Mouse (Mus musculus) limb, embryonic 11.5 days (tissue): ENCODE results near the gene Clip3. TPM values are rescaled to one million over a fixed set of nuclear protein-coding genes. Genes with fewer than 3 reads are reported as not detected.

Experiments used
- ATAC-seq: fragments of 200-750 bp; cut with Nextera tagmentation; 2 replicates; pipeline ENCODE4 v1.8.0; 2017; ENCODE audit warnings: low read depth; ENCODE audit not compliant: insufficient number of reproducible peaks, low FRiP score, low TSS enrichment
- DNase-seq: peaks from one replicate; pipeline ENCODE4 v3.0.0-alpha.2; 2015; ENCODE audit warnings: low spot score
- H3K27ac ChIP-seq: fragments of 300-500 bp; sonication (generic); replicated peaks from 2 replicates; pipeline ENCODE4 v1.5.1; 2014; ENCODE audit warnings: low read depth, mild to moderate bottlenecking, low read length
- H3K27me3 ChIP-seq: fragments of 300-500 bp; sonication (generic); 2 replicates; pipeline ENCODE4 v1.6.1; 2014; ENCODE audit warnings: mild to moderate bottlenecking, low read length, mixed read lengths; ENCODE audit not compliant: control insufficient read depth, insufficient read depth
- H3K36me3 ChIP-seq: fragments of 300-500 bp; sonication (generic); 2 replicates; pipeline ENCODE4 v1.6.1; 2014; ENCODE audit warnings: mild to moderate bottlenecking, low read length, moderate library complexity, mixed read lengths; ENCODE audit not compliant: control insufficient read depth, insufficient read depth
- H3K4me1 ChIP-seq: fragments of 300-500 bp; sonication (generic); 2 replicates; pipeline ENCODE4 v1.6.1; 2014; ENCODE audit warnings: low read length, mixed read lengths; ENCODE audit not compliant: control insufficient read depth, insufficient read depth
- H3K4me2 ChIP-seq: fragments of 300-500 bp; sonication (generic); 2 replicates; pipeline ENCODE4 v1.6.1; 2014; ENCODE audit warnings: low read depth, mild to moderate bottlenecking, moderate library complexity; ENCODE audit not compliant: severe bottlenecking
- H3K4me3 ChIP-seq: fragments of 300-500 bp; sonication (generic); 2 replicates; pipeline ENCODE4 v1.5.1; 2014; ENCODE audit warnings: low read depth, low read length
- H3K9ac ChIP-seq: fragments of 300-500 bp; sonication (generic); 2 replicates; pipeline ENCODE4 v1.6.1; 2014; ENCODE audit warnings: mild to moderate bottlenecking, low read length
- H3K9me3 ChIP-seq: fragments of 300-500 bp; sonication (generic); 2 replicates; pipeline ENCODE4 v1.6.1; 2016; ENCODE audit warnings: low read length; ENCODE audit not compliant: control insufficient read depth
- whole genome bisulfite sequencing: fragments of 180-500 bp; shearing (Covaris S2); extraction: QIAGEN DNeasy Blood & Tissue Kit; methylation state at CpG from one replicate; pipeline ENCODE4 v1.1.7; 2014; 5-methylcytosine and 5-hydroxymethylcytosine counted together
- polyA plus RNA-seq: library from polyadenylated mRNA; unstranded; fragments of >200 nt; fragmentation: Nextera tagmentation; extraction: Ambion mirVana; gene quantifications from 2 replicates; pipeline ENCODE4 v1.2.1, GENCODE M21; 2014

The Clip3 gene
- 64.7 and 70.0 TPM in 2 replicates for polyA plus RNA-seq

DNA sequence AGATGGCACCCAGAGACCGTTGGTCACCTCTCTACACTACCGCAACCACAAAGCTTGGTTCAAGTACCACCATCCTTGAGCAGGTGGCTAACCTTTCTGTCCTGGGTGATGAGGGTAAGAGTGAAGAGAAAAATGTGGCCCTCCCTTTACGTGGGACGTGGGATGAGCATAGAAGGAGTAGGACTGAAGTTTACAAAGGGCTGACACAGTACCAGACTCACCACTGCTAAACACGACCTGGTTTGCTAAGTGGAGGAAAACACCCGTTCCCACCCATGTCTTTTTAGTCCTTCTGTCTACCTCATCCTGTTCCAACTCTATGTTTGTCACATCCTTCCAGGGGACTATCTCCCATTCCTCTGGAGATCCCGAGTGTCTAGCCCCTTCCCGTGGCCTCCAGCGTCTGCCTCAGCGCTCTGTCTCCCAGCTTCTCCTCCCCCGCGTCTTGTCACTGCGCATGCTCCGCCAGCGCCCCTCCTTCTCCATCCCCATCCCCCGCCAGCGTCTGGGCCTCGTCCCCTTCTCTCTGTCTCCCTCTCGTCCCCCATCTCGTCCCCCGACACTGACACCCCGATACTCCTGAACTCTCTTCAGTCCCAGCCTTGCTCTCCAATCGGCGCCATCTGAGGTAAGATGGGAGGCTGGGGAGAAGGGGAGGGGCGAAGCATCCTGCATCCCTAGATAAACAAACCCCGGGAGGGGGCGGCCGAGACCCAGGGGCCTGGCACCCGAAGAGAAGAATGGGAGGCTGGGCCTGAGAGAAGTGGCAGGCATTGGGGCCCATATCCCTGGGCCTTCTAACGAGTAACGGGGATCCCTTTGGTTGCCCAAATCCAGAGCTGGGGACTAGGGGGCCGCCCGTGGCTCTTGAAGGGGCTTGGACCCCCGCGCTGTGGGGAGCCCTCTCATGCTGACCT, at the start of gene Clip3:
Gene Clip3 (plus strand): TSS at position 514 of the 917 bp plus-strand sequence.
- peak; percentile 85 for DNase-seq
- no peaks in the 10 kb centered on the region for H3K9me3 ChIP-seq
- H3K4me3 ChIP-seq, result peak within 1 kb of the TSS; percentile 85
- H3K27me3 ChIP-seq, result no peaks in the 10 kb centered on the region
- peak within 1 kb of the TSS; percentile 94 for H3K4me2 ChIP-seq
- peak; percentile 55 for ATAC-seq
- no peak within 1 kb of the TSS for H3K27ac ChIP-seq
- peaks cover 6% of the 10 kb centered on the region; the same call in 1 of the 2 replicates for H3K4me1 ChIP-seq
- H3K9ac ChIP-seq, result peak within 1 kb of the TSS; percentile 77
- WGBS, result 8% methylated on average over 35 of the region's 35 CpGs
- H3K36me3 ChIP-seq, result peaks cover 5% of the 10 kb centered on the region; the same call in 1 of the 2 replicates

DNA sequence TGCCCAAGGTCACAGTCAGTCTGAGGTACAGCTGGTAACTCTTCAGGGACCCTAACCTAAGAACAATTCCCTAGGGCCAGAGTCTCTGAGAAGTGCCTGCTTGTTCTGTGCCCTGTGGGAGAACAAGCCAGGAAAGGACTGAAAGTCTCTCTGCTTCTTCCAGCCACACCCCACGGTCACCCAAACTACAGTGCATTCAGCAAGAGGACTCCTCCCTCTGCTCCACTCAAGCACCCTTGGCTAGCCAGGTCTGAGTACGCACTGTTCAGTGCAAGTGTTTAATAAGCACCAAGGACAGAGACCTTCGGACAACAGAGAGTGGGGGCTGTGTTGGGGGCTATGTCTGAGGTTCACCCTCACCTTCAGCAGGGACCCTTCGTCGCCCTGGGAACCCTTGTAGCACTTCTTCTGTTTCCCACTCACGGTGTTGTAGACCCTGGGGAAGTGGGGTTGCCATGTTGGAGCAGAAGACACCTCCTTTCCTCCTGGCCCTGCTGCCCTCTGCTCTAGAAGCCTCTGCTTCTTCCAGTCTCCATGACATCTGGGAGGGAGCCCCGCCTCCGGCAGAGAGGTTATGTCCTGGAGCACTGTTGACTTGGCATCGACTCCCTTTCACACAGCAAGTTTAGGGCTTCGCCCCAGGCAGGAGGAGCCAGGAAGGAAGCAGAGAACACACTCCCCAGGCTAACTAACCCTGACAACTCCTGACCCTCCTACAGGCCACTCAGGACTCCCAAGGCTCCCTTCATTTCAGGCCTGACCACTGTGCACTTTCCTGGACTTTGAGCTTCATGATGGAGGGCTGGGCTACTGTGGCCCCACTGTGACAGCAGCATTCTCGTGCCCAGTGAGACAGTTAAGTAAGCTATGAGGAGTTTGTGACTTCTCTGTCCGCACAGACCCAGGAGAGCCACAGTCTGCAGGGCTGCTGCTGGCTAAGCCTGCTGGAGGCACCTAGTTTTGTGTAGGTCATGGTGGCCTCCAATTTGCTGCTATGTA, 39.3 kb upstream of the Clip3 start:
- no peak overlapping the region for H3K4me3 ChIP-seq
- no peaks in the 10 kb centered on the region for H3K27me3 ChIP-seq
- peaks cover 2% of the 10 kb centered on the region; the same call in 1 of the 2 replicates for H3K36me3 ChIP-seq
- no peak overlapping the region for H3K27ac ChIP-seq
- DNase-seq (no peak), ATAC-seq (no peak)
- no peaks in the 10 kb centered on the region for H3K9me3 ChIP-seq
- no peak overlapping the region for H3K4me2 ChIP-seq
- 87% methylated on average over 12 of the region's 12 CpGs for WGBS
- H3K4me1 ChIP-seq, result no peaks in the 10 kb centered on the region
- H3K9ac ChIP-seq, result no peak overlapping the region

GRCm38 (mm10) chr7:30265041-30265440, 26.5 kb upstream of the Clip3 start:
- Histone ChIP-seq H3K36me3 (peaks cover 9% of the 10 kb centered on the region), H3K27ac (no peak overlapping the region), H3K9me3 (no peaks in the 10 kb centered on the region), H3K4me1 (no peaks in the 10 kb centered on the region), H3K4me2 (no peak overlapping the region), H3K4me3 (no peak overlapping the region), H3K27me3 (no peaks in the 10 kb centered on the region), H3K9ac (no peak overlapping the region)
- WGBS, result 86% methylated on average over 2 of the region's 2 CpGs
- DNase-seq (no peak), ATAC-seq (no peak)

DNA sequence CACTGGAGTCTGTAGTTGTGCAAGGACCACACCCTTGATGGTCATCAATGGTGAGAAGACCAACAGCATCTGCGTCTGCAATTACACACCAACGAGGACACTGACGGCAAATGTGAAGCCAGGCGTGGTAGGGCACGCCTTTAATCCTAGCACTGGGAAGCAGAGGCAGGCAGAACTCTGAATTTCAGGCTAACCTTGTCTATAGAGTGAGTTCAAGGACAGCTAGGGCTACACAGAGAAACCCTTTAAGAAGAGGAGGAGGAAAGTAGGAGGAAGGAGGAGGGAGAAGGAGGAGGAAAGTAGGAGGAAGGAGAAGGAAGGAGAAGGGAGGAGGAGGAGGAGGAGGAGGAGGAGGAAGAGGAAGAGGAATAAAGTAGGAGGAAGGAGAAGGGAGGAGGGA, 26.0 kb upstream of the Clip3 start:
- Histone ChIP-seq H3K36me3 (peaks cover 11% of the 10 kb centered on the region), H3K4me1 (no peaks in the 10 kb centered on the region)
- 93% methylated on average over 5 of the region's 5 CpGs for WGBS

DNA sequence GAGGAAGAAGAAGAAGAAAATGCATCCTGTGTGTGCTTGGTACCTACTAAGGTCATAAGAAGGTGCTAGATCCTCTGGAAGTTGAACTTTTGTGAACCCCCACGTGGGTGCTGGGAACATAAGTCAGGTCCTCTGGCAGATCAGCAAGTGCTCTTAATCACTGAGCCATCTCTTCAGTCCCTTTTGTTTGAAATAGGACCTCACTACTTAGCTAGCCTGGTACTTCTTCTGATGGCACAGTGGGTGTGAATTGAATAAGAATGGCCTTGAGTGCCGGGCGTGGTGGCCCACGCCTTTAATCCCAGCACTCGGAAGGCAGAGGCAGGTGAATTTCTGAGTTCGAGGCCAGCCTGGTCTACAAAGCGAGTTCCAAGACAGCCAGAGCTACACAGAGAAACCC, 25.6 kb upstream of the Clip3 start:
- DNase-seq (no peak), ATAC-seq (no peak)
- peaks cover 13% of the 10 kb centered on the region for H3K36me3 ChIP-seq
- H3K27ac ChIP-seq, result no peak overlapping the region
- no peaks in the 10 kb centered on the region for H3K27me3 ChIP-seq
- no peak overlapping the region for H3K4me3 ChIP-seq
- H3K4me1 ChIP-seq, result no peaks in the 10 kb centered on the region
- H3K9ac ChIP-seq, result no peak overlapping the region
- H3K9me3 ChIP-seq, result no peaks in the 10 kb centered on the region
- H3K4me2 ChIP-seq, result no peak overlapping the region
- 89% methylated on average over 7 of the region's 7 CpGs for WGBS

More for the DNA sequence above, 26.0 kb upstream of the Clip3 start:
- Histone ChIP-seq H3K9me3 (no peaks in the 10 kb centered on the region), H3K9ac (no peak overlapping the region), H3K4me3 (no peak overlapping the region), H3K4me2 (no peak overlapping the region), H3K27me3 (no peaks in the 10 kb centered on the region), H3K27ac (no peak overlapping the region)
- DNase-seq, result no peak
- no peak for ATAC-seq

- Histone ChIP-seq H3K36me3 (peaks cover 13% of the 10 kb centered on the region), H3K27ac (no peak overlapping the region), H3K4me3 (no peak overlapping the region), H3K4me2 (no peak overlapping the region), H3K9ac (no peak overlapping the region), H3K4me1 (no peaks in the 10 kb centered on the region), H3K27me3 (no peaks in the 10 kb centered on the region), H3K9me3 (no peaks in the 10 kb centered on the region)
- ATAC-seq, result no peak
- DNase-seq, result no peak
- WGBS, result 92% methylated on average over 3 of the region's 3 CpGs
Observed at GRCm38 (mm10) chr7:30266780-30267179, 24.7 kb upstream of the Clip3 start.

DNA sequence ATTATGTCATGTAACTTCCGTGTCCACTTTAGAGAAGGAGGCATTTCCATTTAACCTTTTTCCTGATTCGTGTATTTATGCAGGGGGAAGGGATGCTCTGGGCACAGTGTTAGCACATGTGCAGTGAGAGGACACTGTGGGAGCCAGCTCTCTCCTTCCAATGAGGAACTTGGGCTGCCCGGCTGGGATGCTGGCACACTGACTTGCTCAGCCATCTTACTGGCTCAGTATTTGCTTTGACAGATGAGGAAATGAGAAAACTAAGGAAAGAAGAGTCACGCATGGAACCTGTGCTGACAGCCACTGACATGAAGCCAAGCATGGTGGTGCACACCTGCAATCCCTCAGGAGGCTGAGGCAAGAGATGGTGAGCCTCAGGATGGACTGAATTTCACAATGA, 21.9 kb upstream of the Clip3 start:
- no peak for DNase-seq
- 91% methylated on average over 4 of the region's 4 CpGs for WGBS
- Histone ChIP-seq H3K4me2 (no peak overlapping the region), H3K27me3 (no peaks in the 10 kb centered on the region), H3K4me1 (no peaks in the 10 kb centered on the region), H3K27ac (no peak overlapping the region), H3K4me3 (no peak overlapping the region), H3K36me3 (peaks cover 13% of the 10 kb centered on the region), H3K9ac (no peak overlapping the region), H3K9me3 (no peaks in the 10 kb centered on the region)
- ATAC-seq, result no peak

DNA sequence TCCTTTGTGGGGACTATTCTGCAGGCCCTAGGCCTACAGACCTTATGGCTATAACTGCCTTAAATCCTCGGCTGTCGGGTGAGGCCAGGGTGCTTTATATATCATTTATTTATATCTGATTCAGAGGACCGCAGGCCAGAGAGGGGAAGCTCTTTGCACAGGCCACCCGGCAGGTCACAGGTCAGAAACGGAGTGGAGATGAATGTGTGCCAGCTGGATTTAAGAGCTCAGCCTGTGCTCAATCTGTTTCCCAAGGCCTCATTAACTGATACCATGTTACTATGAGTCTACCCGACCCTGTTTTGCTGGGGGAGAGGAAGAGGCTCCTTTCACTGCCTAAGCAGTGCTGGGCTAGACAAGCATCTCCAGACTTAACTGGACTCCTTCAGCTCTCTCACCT, 17.1 kb upstream of the Clip3 start:
- 62% methylated on average over 6 of the region's 6 CpGs for WGBS
- H3K27ac ChIP-seq, result no peak overlapping the region
- no peaks in the 10 kb centered on the region for H3K9me3 ChIP-seq
- DNase-seq (no peak), ATAC-seq (no peak)
- H3K4me2 ChIP-seq, result no peak overlapping the region
- H3K4me3 ChIP-seq, result no peak overlapping the region
- H3K36me3 ChIP-seq, result peaks cover 6% of the 10 kb centered on the region; the same call in 1 of the 2 replicates
- H3K4me1 ChIP-seq, result no peaks in the 10 kb centered on the region
- H3K9ac ChIP-seq, result no peak overlapping the region
- H3K27me3 ChIP-seq, result no peaks in the 10 kb centered on the region
